Comparison of ENCODE assay signal across 20 mouse cellular contexts in genomic region chr14:120755389-120755788, GRCm38 (mm10).
DNase-seq lines count a peak whose midpoint lies in the region; ATAC-seq lines count a peak whose summit lies in the region.
"Had no signal": no experiment of that assay in that cellular context is flagged by ENCODE, and none has a peak within 500 bp of the region (broad histone marks: within the 10 kb centered on the region; RNA-seq: fewer than 3 reads in every experiment).

No protein-coding gene starts in this region.

- no peaks in the 10 kb centered on the region for H3K36me3 ChIP-seq in heart, embryonic 13.5 days
- H3K36me3 ChIP-seq in intestine, embryonic 15.5 days: no peaks in the 10 kb centered on the region
- H3K36me3 ChIP-seq in hindbrain, embryonic 14.5 days (replicated peaks; ENCODE audit: control insufficient read depth, insufficient read depth): no peaks in the 10 kb centered on the region
- no peaks in the 10 kb centered on the region for H3K36me3 ChIP-seq in hindbrain, embryonic 13.5 days
- H3K36me3 ChIP-seq: limb, embryonic 13.5 days; liver, embryonic 13.5 days; midbrain, embryonic 12.5 days; neural tube, embryonic 12.5 days had no signal

- H3K27me3 ChIP-seq in heart, embryonic 13.5 days (replicated peaks): no peaks in the 10 kb centered on the region
- no peaks in the 10 kb centered on the region for H3K27me3 ChIP-seq in intestine, embryonic 15.5 days (replicated peaks)
- no peaks in the 10 kb centered on the region for H3K27me3 ChIP-seq in hindbrain, embryonic 14.5 days (ENCODE audit: control insufficient read depth, insufficient read depth, low read length)
- H3K27me3 ChIP-seq in hindbrain, embryonic 13.5 days: no peaks in the 10 kb centered on the region
- H3K27me3 ChIP-seq: CH12.LX; limb, embryonic 13.5 days; liver, embryonic 13.5 days; midbrain, embryonic 12.5 days; neural tube, embryonic 12.5 days had no signal

- DNase-seq in heart, adult 18-20 months: peak; percentile 22 to 32
- DNase-seq in heart, postnatal 25 days (ENCODE audit: low spot score): no peak
- peak; percentile 8 for DNase-seq in lung, postnatal 14 days
- DNase-seq in hindbrain, embryonic 14.5 days (ENCODE audit: low spot score): no peak
- no peak for DNase-seq in cerebellum, adult 18-20 months
- DNase-seq: adrenal gland, postnatal 36 days; cerebellum, adult 9-10 months; liver, embryonic 13.5 days; right cerebral cortex, adult 18-20 months; thymus, postnatal 14 days had no signal

- peaks cover 5% of the 10 kb centered on the region; the same call in 1 of the 2 replicates for H3K4me1 ChIP-seq in heart, embryonic 13.5 days
- no peaks in the 10 kb centered on the region for H3K4me1 ChIP-seq in intestine, embryonic 15.5 days (replicated peaks)
- H3K4me1 ChIP-seq in hindbrain, embryonic 14.5 days (replicated peaks; ENCODE audit: control insufficient read depth, insufficient read depth, low read length): no peaks in the 10 kb centered on the region
- no peaks in the 10 kb centered on the region for H3K4me1 ChIP-seq in hindbrain, embryonic 13.5 days (replicated peaks)
- H3K4me1 ChIP-seq: limb, embryonic 13.5 days; liver, embryonic 13.5 days; midbrain, embryonic 12.5 days; neural tube, embryonic 12.5 days had no signal

- H3K4me3 ChIP-seq in heart, embryonic 13.5 days: no peak overlapping the region
- H3K4me3 ChIP-seq in intestine, embryonic 15.5 days (replicated peaks): no peak overlapping the region
- no peak overlapping the region for H3K4me3 ChIP-seq in hindbrain, embryonic 14.5 days (replicated peaks; ENCODE audit: low read length)
- H3K4me3 ChIP-seq in hindbrain, embryonic 13.5 days: no peak overlapping the region
- H3K4me3 ChIP-seq: erythroblast, embryonic 14.5 days; limb, embryonic 13.5 days; liver, embryonic 13.5 days; midbrain, embryonic 12.5 days; neural tube, embryonic 12.5 days had no signal

- no peak overlapping the region for H3K9ac ChIP-seq in heart, embryonic 13.5 days
- H3K9ac ChIP-seq in intestine, embryonic 15.5 days: no peak overlapping the region
- H3K9ac ChIP-seq in hindbrain, embryonic 14.5 days: no peak overlapping the region
- H3K9ac ChIP-seq in hindbrain, embryonic 13.5 days: no peak overlapping the region
- H3K9ac ChIP-seq: limb, embryonic 13.5 days; liver, embryonic 13.5 days; midbrain, embryonic 12.5 days; neural tube, embryonic 12.5 days had no signal

- WGBS in heart, embryonic 13.5 days: 50% methylated on average over 10 of the region's 10 CpGs
- 61% methylated on average over 10 of the region's 10 CpGs for WGBS in intestine, embryonic 15.5 days
- 80% methylated on average over 10 of the region's 10 CpGs for whole genome bisulfite sequencing in hindbrain, embryonic 14.5 days
- WGBS in hindbrain, embryonic 13.5 days: 83% methylated on average over 10 of the region's 10 CpGs

- 0 out of 2 replicates have a peak overlapping the region, but pooled peaks have one; percentile 25 for H3K27ac ChIP-seq in heart, embryonic 13.5 days (replicated peaks)
- no peak overlapping the region for H3K27ac ChIP-seq in intestine, embryonic 15.5 days
- H3K27ac ChIP-seq in hindbrain, embryonic 14.5 days: no peak overlapping the region
- H3K27ac ChIP-seq in hindbrain, embryonic 13.5 days: no peak overlapping the region
- H3K27ac ChIP-seq: limb, embryonic 13.5 days; liver, embryonic 13.5 days; midbrain, embryonic 12.5 days; neural tube, embryonic 12.5 days had no signal

- peak overlapping the region; percentile 46 for H3K4me2 ChIP-seq in heart, embryonic 13.5 days
- H3K4me2 ChIP-seq in intestine, embryonic 15.5 days (replicated peaks): no peak overlapping the region
- H3K4me2 ChIP-seq in hindbrain, embryonic 14.5 days (replicated peaks): no peak overlapping the region
- H3K4me2 ChIP-seq in hindbrain, embryonic 13.5 days: no peak overlapping the region
- H3K4me2 ChIP-seq: limb, embryonic 13.5 days; liver, embryonic 13.5 days; midbrain, embryonic 12.5 days; neural tube, embryonic 12.5 days had no signal

- ATAC-seq in heart, embryonic 13.5 days (ENCODE audit: extremely low read depth, insufficient number of reproducible peaks, low FRiP score, low TSS enrichment): no peak
- ATAC-seq in intestine, embryonic 15.5 days: peak; percentile 61
- ATAC-seq in hindbrain, embryonic 14.5 days (ENCODE audit: low FRiP score): no peak
- no peak for ATAC-seq in hindbrain, embryonic 13.5 days (ENCODE audit: low FRiP score)
- ATAC-seq: forebrain, embryonic 14.5 days; inflammation-experienced regulatory T-cells, adult 6 months had no signal

- no peaks in the 10 kb centered on the region for H3K9me3 ChIP-seq in heart, embryonic 13.5 days
- no peaks in the 10 kb centered on the region for H3K9me3 ChIP-seq in intestine, embryonic 15.5 days
- H3K9me3 ChIP-seq in hindbrain, embryonic 14.5 days (ENCODE audit: control insufficient read depth, low read length): no peaks in the 10 kb centered on the region
- 0 out of 2 replicates have a peak, but pooled peaks cover 2% of the 10 kb centered on the region for H3K9me3 ChIP-seq in hindbrain, embryonic 13.5 days
- H3K9me3 ChIP-seq: limb, embryonic 13.5 days; liver, embryonic 13.5 days; midbrain, embryonic 12.5 days; neural tube, embryonic 12.5 days had no signal

- intact Hi-C loops in heart, postnatal 25 days (cut with DNase I): no loop called here

Comparison
In these comparisons a context has a peak if more than half of its experiments do, and no peak if none do; other contexts are left out.
1. DNase-seq: peak in heart, adult 18-20 months (2 of 2) and lung, postnatal 14 days (single experiment); none in heart, postnatal 25 days (single experiment), hindbrain, embryonic 14.5 days (single experiment) and cerebellum, adult 18-20 months (0 of 2).